Mouse (Mus musculus) MEL (cell line): ENCODE data around the gene Bin2. TPM values are rescaled to one million over a fixed set of nuclear protein-coding genes. Genes with fewer than 3 reads are reported as not detected.

Source experiments
- polyA plus RNA-seq, 2 experiments: library from polyadenylated mRNA; stranded (reverse) in 1 of 2; unstranded in 1 of 2; fragments of >175 nt in 1 of 2; fragments of >200 nt in 1 of 2; gene quantifications; 2 replicates each; pipeline versions ENCODE4 v1.2.1 to v1.2.4; 2012; ENCODE audit warnings: low replicate concordance in 2 of 2, low read depth in 1 of 2; ENCODE audit not compliant: insufficient read length in 2 of 2, insufficient read depth in 1 of 2, missing spikeins in 1 of 2
- total RNA-seq: library from RNA; depleted of rRNA; stranded (reverse); fragments of 300-350 nt; gene quantifications from 2 replicates; pipeline ENCODE4 v1.2.3, GENCODE M21; 2012; rRNA removed

Gene Bin2
- total and polyA plus RNA-seq, 3 experiments: 79.9 to 128 (median 106) TPM

Other genes starting within 250 kb of the Bin2 start
- gene Gm5475, start 247.4 kb downstream of the Bin2 start, total RNA-seq: 0.15 TPM in 1 of 2 replicates, not detected in the other
- gene Gm5475, start 247.4 kb downstream of the Bin2 start, polyA plus RNA-seq: under 1 TPM in 1 of 2 experiments, not detected in 1; 0.14 TPM
- gene Slc11a2, start 244.5 kb downstream of the Bin2 start, total RNA-seq: 52.7 and 69.0 TPM in 2 replicates
- gene Slc11a2, start 244.5 kb downstream of the Bin2 start, polyA plus RNA-seq: 100 to 1,000 TPM in 1 of 2 experiments, not detected in 1; 112 TPM
- 30.1 and 38.8 TPM in 2 replicates for gene Letmd1, start 200.5 kb downstream of the Bin2 start, total RNA-seq
- 100 to 1,000 TPM in 1 of 2 experiments, 10 to 100 TPM in 1; 64.3 to 277 TPM for gene Letmd1, start 200.5 kb downstream of the Bin2 start, polyA plus RNA-seq
- gene Csrnp2, start 174.1 kb downstream of the Bin2 start, total RNA-seq: 5.3 and 5.8 TPM in 2 replicates
- gene Csrnp2, start 174.1 kb downstream of the Bin2 start, polyA plus RNA-seq: 1 to 10 TPM in 1 of 2 experiments, not detected in 1; 4.2 TPM
- 15.4 and 21.5 TPM in 2 replicates for gene Tfcp2, start 117.5 kb downstream of the Bin2 start, total RNA-seq
- 10 to 100 TPM in 1 of 2 experiments, not detected in 1; 20.4 TPM for gene Tfcp2, start 117.5 kb downstream of the Bin2 start, polyA plus RNA-seq
- gene Pou6f1, start 69.6 kb downstream of the Bin2 start, total RNA-seq: 0.46 and 0.59 TPM in 2 replicates
- 1 to 10 TPM in 1 of 2 experiments, not detected in 1; 2.5 TPM for gene Pou6f1, start 69.6 kb downstream of the Bin2 start, polyA plus RNA-seq
- 100 and 107 TPM in 2 replicates for gene Dazap2, start 54.2 kb downstream of the Bin2 start, total RNA-seq
- gene Dazap2, start 54.2 kb downstream of the Bin2 start, polyA plus RNA-seq: 100 to 1,000 TPM; 233 to 341 TPM
- gene Smagp, start 32.6 kb downstream of the Bin2 start, total RNA-seq: 1.6 and 2.6 TPM in 2 replicates
- 10 to 100 TPM in 1 of 2 experiments, not detected in 1; 22.6 TPM for gene Smagp, start 32.6 kb downstream of the Bin2 start, polyA plus RNA-seq
- gene Cela1, start 18.4 kb upstream of the Bin2 start, total RNA-seq: 42.2 and 60.3 TPM in 2 replicates
- 10 to 100 TPM in 1 of 2 experiments, not detected in 1; 51.4 TPM for gene Cela1, start 18.4 kb upstream of the Bin2 start, polyA plus RNA-seq
- 17.0 and 17.5 TPM in 2 replicates for gene Galnt6, start 59.8 kb upstream of the Bin2 start, total RNA-seq
- 10 to 100 TPM in 1 of 2 experiments, not detected in 1; 16.1 TPM for gene Galnt6, start 59.8 kb upstream of the Bin2 start, polyA plus RNA-seq
- 0.35 and 0.72 TPM in 2 replicates for gene Slc4a8, start 92.2 kb upstream of the Bin2 start, total RNA-seq
- gene Slc4a8, start 92.2 kb upstream of the Bin2 start, polyA plus RNA-seq: 1 to 10 TPM in 1 of 2 experiments, not detected in 1; 2.5 TPM
- 0.03 and 0.08 TPM in 2 replicates for gene Scn8a, start 200.3 kb upstream of the Bin2 start, total RNA-seq
- gene Scn8a, start 200.3 kb upstream of the Bin2 start, polyA plus RNA-seq: under 1 TPM in 1 of 2 experiments, not detected in 1; 0.01 TPM